Mouse (Mus musculus): ENCODE measurements around the gene Gfy. TPM values are rescaled to one million over a fixed set of nuclear protein-coding genes. Genes with fewer than 3 reads are reported as not detected.

Gene Gfy
- polyA plus RNA-seq, 1 experiment from 2014 or later, result not detected

DNA sequence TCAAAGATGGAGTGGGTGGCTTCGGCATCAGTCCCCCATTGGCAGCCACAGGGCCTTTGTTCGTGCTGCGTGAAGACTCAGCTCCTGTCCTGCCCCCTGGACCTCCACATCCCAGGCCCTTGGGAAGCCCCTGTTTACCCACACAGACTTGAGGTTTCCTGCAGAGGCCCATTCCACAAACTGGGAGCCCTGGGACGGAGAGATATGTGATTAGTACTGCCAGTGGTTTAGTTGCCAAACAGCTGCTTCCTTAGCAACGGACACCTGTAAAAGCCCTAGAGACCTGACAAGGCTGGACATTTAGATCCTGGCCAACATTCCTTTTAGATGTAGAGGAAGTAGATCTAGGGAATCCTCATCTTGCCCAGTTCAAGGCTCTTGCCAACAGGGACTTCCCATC lies 37.5 kb downstream of the Gfy start:
- peaks cover 31% of the 10 kb centered on the region for H3K4me1 ChIP-seq
- 79% methylated on average over 5 of the region's 5 CpGs for WGBS (ENCODE audit: insufficient replicate concordance)
- H3K4me3 ChIP-seq, result no peak overlapping the region
- ATAC-seq, result no peak
- H3K9ac ChIP-seq, result no peak overlapping the region
- no peaks in the 10 kb centered on the region for H3K9me3 ChIP-seq (replicated peaks)
- H3K27ac ChIP-seq, result no peak overlapping the region
- peaks cover 63% of the 10 kb centered on the region for H3K36me3 ChIP-seq
- H3K4me2 ChIP-seq, result no peak overlapping the region
- no peaks in the 10 kb centered on the region for H3K27me3 ChIP-seq (replicated peaks)

DNA sequence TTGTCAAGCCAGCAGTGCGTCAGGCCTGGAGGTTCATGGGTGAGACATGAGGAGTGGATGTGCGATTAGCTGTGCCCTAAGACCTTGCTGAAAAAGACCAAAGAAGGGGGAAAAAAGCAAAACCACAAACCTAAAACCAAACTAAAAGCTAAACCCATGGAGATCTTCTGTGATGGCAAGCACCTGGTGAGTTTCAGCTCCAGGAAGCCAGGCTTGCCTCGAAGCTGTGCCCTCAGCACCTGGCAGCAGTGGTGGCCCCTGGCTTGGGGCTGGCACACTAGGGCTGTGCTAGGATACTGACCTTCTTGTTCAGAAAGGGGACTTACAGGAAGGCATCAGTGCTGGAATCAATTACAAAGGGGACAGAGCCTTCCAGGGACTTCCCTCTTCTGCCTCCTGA lies 38.0 kb downstream of the Gfy start:
- Histone ChIP-seq H3K9me3 (replicated peaks) (no peaks in the 10 kb centered on the region), H3K27ac (no peak overlapping the region), H3K9ac (no peak overlapping the region), H3K4me3 (no peak overlapping the region), H3K4me2 (no peak overlapping the region), H3K27me3 (replicated peaks) (no peaks in the 10 kb centered on the region), H3K4me1 (peaks cover 37% of the 10 kb centered on the region), H3K36me3 (peaks cover 57% of the 10 kb centered on the region)
- WGBS (ENCODE audit: insufficient replicate concordance), result 87% methylated on average over 3 of the region's 3 CpGs
- no peak for ATAC-seq

DNA sequence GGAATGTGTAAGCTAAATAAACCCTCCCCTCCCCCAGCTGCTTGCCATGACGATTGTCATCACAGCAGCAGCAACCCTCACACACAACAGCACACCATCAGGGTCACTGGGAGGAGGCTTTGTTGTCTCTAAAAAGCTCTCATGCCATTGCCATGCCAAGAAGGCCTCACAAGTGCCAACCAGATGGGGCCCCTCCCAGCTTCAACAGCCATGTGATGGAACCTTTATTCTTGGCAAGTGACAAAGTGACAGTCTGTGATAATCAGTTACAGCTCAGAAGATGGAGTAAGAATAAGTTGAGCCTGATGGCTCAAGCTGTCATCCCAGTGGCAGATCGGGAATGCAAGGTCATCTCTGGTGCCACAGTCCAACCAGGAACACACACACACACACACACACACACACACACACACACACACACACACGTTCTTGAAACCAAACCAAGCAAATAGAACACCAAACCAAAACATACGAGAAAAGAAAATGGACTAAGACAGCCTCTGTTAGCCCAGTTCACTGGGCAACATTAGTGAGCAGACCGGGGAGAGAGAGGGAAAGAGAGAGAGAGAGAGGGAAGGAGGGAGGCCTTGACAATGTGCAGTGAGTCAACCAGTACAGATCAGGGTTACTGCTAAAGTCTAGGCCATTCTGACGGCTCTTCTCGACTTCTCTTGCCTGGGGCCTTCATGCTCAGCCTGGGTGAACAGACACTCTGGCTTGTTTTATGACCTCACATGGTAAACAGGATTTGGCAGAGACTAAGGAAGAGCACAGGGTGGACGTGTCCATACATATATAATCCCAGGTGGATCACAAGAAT lies 39.3 kb downstream of the Gfy start:
- Histone ChIP-seq H3K27ac (no peak overlapping the region), H3K4me2 (no peak overlapping the region), H3K27me3 (replicated peaks) (no peaks in the 10 kb centered on the region), H3K9ac (no peak overlapping the region), H3K36me3 (peaks cover 45% of the 10 kb centered on the region), H3K4me3 (no peak overlapping the region), H3K4me1 (peaks cover 45% of the 10 kb centered on the region), H3K9me3 (replicated peaks) (no peaks in the 10 kb centered on the region)
- ATAC-seq, result no peak
- 64% methylated on average over 8 of the region's 8 CpGs for WGBS (ENCODE audit: insufficient replicate concordance)

GRCm38 (mm10) chr7:45138403-45138802 lies 41.0 kb downstream of the Gfy start:
- Histone ChIP-seq H3K27ac (peak overlapping the region; percentile 83; the same call in 1 of the 2 replicates), H3K27me3 (replicated peaks) (no peaks in the 10 kb centered on the region), H3K4me3 (no peak overlapping the region), H3K4me2 (peak overlapping the region; percentile 94; the same call in 1 of the 2 replicates), H3K36me3 (peaks cover 33% of the 10 kb centered on the region), H3K9ac (no peak overlapping the region), H3K9me3 (replicated peaks) (no peaks in the 10 kb centered on the region), H3K4me1 (peaks cover 62% of the 10 kb centered on the region)
- ATAC-seq, result no peak
- WGBS (ENCODE audit: insufficient replicate concordance), result 70% methylated on average over 1 of the region's 1 CpGs

- no peaks in the 10 kb centered on the region for H3K27me3 ChIP-seq (replicated peaks)
- H3K4me3 ChIP-seq, result peak overlapping the region; percentile 0; the same call in 1 of the 2 replicates
Measured at GRCm38 (mm10) chr7:45137171-45138006, 42.0 kb downstream of the Gfy start.

GRCm38 (mm10) chr7:45135993-45136567 lies 43.3 kb downstream of the Gfy start, which contains the start of the genes Gm45713 and Flt3l:
Gene Gm45713, minus strand, starts transcription at chr7:45136231.
Gene Flt3l, minus strand, starts transcription at chr7:45136432.
- Histone ChIP-seq H3K36me3 (peaks cover 15% of the 10 kb centered on the region), H3K27ac (peak within 1 kb of the TSS; percentile 83), H3K9ac (peak within 1 kb of the TSS; percentile 81), H3K4me1 (peaks cover 65% of the 10 kb centered on the region), H3K27me3 (replicated peaks) (no peaks in the 10 kb centered on the region), H3K4me2 (peak within 1 kb of the TSS; percentile 94), H3K9me3 (replicated peaks) (no peaks in the 10 kb centered on the region), H3K4me3 (peak within 1 kb of the TSS; percentile 75)
- 2% methylated on average over 29 of the region's 29 CpGs for WGBS (ENCODE audit: insufficient replicate concordance)
- ATAC-seq, result peak; percentile 77

More at GRCm38 (mm10) chr7:45137171-45138006, 42.0 kb downstream of the Gfy start:
- 14% methylated on average over 12 of the region's 12 CpGs for WGBS (ENCODE audit: insufficient replicate concordance)
- H3K9me3 ChIP-seq (replicated peaks), result no peaks in the 10 kb centered on the region
- H3K36me3 ChIP-seq, result peaks cover 26% of the 10 kb centered on the region
- peak overlapping the region; percentile 83 for H3K27ac ChIP-seq
- peak; percentile 76 for ATAC-seq
- peaks cover 62% of the 10 kb centered on the region for H3K4me1 ChIP-seq
- peak overlapping the region; percentile 15; the same call in 1 of the 2 replicates for H3K9ac ChIP-seq
- H3K4me2 ChIP-seq, result peak overlapping the region; percentile 94

- WGBS (ENCODE audit: insufficient replicate concordance), result 30% methylated on average over 3 of the region's 3 CpGs
- Histone ChIP-seq H3K9me3 (replicated peaks) (no peaks in the 10 kb centered on the region), H3K4me2 (peak overlapping the region; percentile 94), H3K4me3 (peak overlapping the region; percentile 75), H3K27ac (peak overlapping the region; percentile 83), H3K4me1 (peaks cover 66% of the 10 kb centered on the region), H3K27me3 (replicated peaks) (no peaks in the 10 kb centered on the region), H3K36me3 (peaks cover 14% of the 10 kb centered on the region), H3K9ac (peak overlapping the region; percentile 81)
- 0 out of 2 replicates have a peak, but pooled peaks have one; percentile 6 for ATAC-seq
Measured at GRCm38 (mm10) chr7:45135370-45135769, 44.0 kb downstream of the Gfy start.

- 3% methylated on average over 12 of the region's 12 CpGs for WGBS (ENCODE audit: insufficient replicate concordance)
- Histone ChIP-seq H3K9ac (peak overlapping the region; percentile 81), H3K9me3 (replicated peaks) (no peaks in the 10 kb centered on the region), H3K27ac (peak overlapping the region; percentile 83), H3K4me3 (peak overlapping the region; percentile 75), H3K27me3 (replicated peaks) (no peaks in the 10 kb centered on the region), H3K4me2 (peak overlapping the region; percentile 94), H3K4me1 (peaks cover 66% of the 10 kb centered on the region), H3K36me3 (peaks cover 10% of the 10 kb centered on the region)
- ATAC-seq, result peak; percentile 59
Measured at GRCm38 (mm10) chr7:45134544-45135026, 44.8 kb downstream of the Gfy start.

DNA sequence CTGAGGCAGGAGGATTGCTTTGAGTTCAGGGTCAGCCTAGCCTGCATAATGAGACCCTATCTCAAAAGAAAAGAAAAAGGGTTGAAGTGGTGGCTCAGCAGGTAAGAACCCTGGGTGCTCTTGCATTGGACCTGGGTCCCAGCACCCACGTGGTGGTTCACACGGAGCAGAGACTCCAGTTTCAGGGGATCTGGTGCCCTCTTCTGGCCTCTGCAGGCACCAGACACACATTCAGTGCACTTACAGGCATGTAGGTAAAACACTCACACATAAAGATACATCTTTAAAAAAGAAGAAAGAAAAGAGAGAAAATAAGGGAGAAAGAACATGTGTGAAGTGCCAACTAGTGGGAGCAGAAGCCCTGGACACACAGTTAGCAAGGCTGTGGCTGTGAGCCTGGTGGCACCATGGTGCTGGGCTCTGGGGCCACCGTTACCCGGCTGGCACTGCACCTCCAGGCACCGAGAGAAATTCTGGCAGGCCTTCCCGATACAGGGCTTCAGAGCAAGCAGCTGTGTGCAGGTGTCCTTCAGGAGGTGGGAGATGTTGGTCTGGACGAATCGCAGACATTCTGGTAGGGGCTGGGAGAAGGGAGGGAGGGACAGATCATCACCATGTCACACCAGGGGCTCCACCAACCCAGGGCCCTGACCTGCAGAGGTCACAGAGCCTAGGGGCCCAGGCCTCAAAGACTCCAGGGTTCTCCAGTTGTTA lies 45.8 kb downstream of the Gfy start:
- H3K4me1 ChIP-seq, result peaks cover 63% of the 10 kb centered on the region
- no peaks in the 10 kb centered on the region for H3K9me3 ChIP-seq (replicated peaks)
- no peaks in the 10 kb centered on the region for H3K27me3 ChIP-seq (replicated peaks)
- H3K9ac ChIP-seq, result no peak overlapping the region
- H3K36me3 ChIP-seq, result peaks cover 9% of the 10 kb centered on the region
- H3K27ac ChIP-seq, result 0 out of 2 replicates have a peak overlapping the region, but pooled peaks have one; percentile 83
- 78% methylated on average over 8 of the region's 8 CpGs for WGBS (ENCODE audit: insufficient replicate concordance)
- no peak overlapping the region for H3K4me3 ChIP-seq
- peak overlapping the region; percentile 94; the same call in 1 of the 2 replicates for H3K4me2 ChIP-seq
- ATAC-seq, result no peak

- no peak overlapping the region for H3K9ac ChIP-seq
Measured at GRCm38 (mm10) chr7:45131850-45132249, 47.5 kb downstream of the Gfy start.

More at GRCm38 (mm10) chr7:45131850-45132249, 47.5 kb downstream of the Gfy start:
- WGBS (ENCODE audit: insufficient replicate concordance), result 81% methylated on average over 11 of the region's 11 CpGs
- no peaks in the 10 kb centered on the region for H3K27me3 ChIP-seq (replicated peaks)
- peaks cover 55% of the 10 kb centered on the region for H3K4me1 ChIP-seq
- no peaks in the 10 kb centered on the region for H3K9me3 ChIP-seq (replicated peaks)
- ATAC-seq, result no peak
- no peak overlapping the region for H3K4me2 ChIP-seq
- no peak overlapping the region for H3K27ac ChIP-seq
- H3K4me3 ChIP-seq, result no peak overlapping the region
- H3K36me3 ChIP-seq, result peaks cover 19% of the 10 kb centered on the region

Data from liver, embryonic 12.5 days (tissue).